Mouse (Mus musculus): ENCODE data around the gene Asap3. TPM values are rescaled to one million over a fixed set of nuclear protein-coding genes. Genes with fewer than 3 reads are reported as not detected.

The Asap3 gene
- polyA plus RNA-seq, 1 experiment from 2014 or later, result 1.5 TPM

- Histone ChIP-seq H3K36me3 (ENCODE audit: control insufficient read depth, insufficient read depth, low read length) (no peaks in the 10 kb centered on the region), H3K4me3 (ENCODE audit: control insufficient read depth in 1 of 2, insufficient read depth in 1 of 2, low read depth in 1 of 2, low read length in 2 of 2) (no peak overlapping the region), H3K27ac (replicated peaks in 1 of 2; ENCODE audit: control insufficient read depth in 1 of 2, insufficient read depth in 1 of 2, low read depth in 2 of 2, low read length in 2 of 2) (peak overlapping the region; percentile 33 to 59), H3K27me3 (ENCODE audit: control insufficient read depth, insufficient read depth, low read length) (no peaks in the 10 kb centered on the region), H3K4me2 (ENCODE audit: low read length) (peak overlapping the region; percentile 21), H3K9ac (ENCODE audit: low read length) (peak overlapping the region; percentile 8; the same call in 1 of the 2 replicates), H3K4me1 (ENCODE audit: control insufficient read depth in 2 of 2, insufficient read depth in 2 of 2, low read length in 2 of 2) (peaks cover 37 to 55% of the 10 kb centered on the region in 2 experiments), H3K9me3 (ENCODE audit: control insufficient read depth, low read length) (no peaks in the 10 kb centered on the region)
- no peak for ATAC-seq (ENCODE audit: insufficient number of reproducible peaks, insufficient read depth, low FRiP score, low read depth)
- 53% methylated on average over 11 of the region's 11 CpGs for WGBS
Measured at GRCm38 (mm10) chr4:136177612-136178474, 28.3 kb upstream of the Asap3 start.

GRCm38 (mm10) chr4:136178475-136178921 lies 27.7 kb upstream of the Asap3 start:
- WGBS, result 74% methylated on average over 12 of the region's 12 CpGs
- Histone ChIP-seq H3K27me3 (ENCODE audit: control insufficient read depth, insufficient read depth, low read length) (no peaks in the 10 kb centered on the region), H3K27ac (replicated peaks in 1 of 2; ENCODE audit: control insufficient read depth in 1 of 2, insufficient read depth in 1 of 2, low read depth in 2 of 2, low read length in 2 of 2) (peak overlapping the region; percentile 33 to 59), H3K9me3 (ENCODE audit: control insufficient read depth, low read length) (no peaks in the 10 kb centered on the region), H3K4me3 (ENCODE audit: control insufficient read depth in 1 of 2, insufficient read depth in 1 of 2, low read depth in 1 of 2, low read length in 2 of 2) (no peak overlapping the region), H3K36me3 (ENCODE audit: control insufficient read depth, insufficient read depth, low read length) (no peaks in the 10 kb centered on the region), H3K9ac (ENCODE audit: low read length) (no peak overlapping the region; the same call in 1 of the 2 replicates), H3K4me1 (ENCODE audit: control insufficient read depth in 2 of 2, insufficient read depth in 2 of 2, low read length in 2 of 2) (peaks cover 33 to 51% of the 10 kb centered on the region in 2 experiments), H3K4me2 (ENCODE audit: low read length) (no peak overlapping the region)
- no peak for ATAC-seq (ENCODE audit: insufficient number of reproducible peaks, insufficient read depth, low FRiP score, low read depth)

GRCm38 (mm10) chr4:136179456-136179855 lies 26.7 kb upstream of the Asap3 start:
- Histone ChIP-seq H3K4me1 (ENCODE audit: control insufficient read depth in 2 of 2, insufficient read depth in 2 of 2, low read length in 2 of 2) (peaks cover 29 to 43% of the 10 kb centered on the region in 2 experiments), H3K4me3 (ENCODE audit: control insufficient read depth in 1 of 2, insufficient read depth in 1 of 2, low read depth in 1 of 2, low read length in 2 of 2) (no peak overlapping the region), H3K9ac (ENCODE audit: low read length) (peak overlapping the region; percentile 54; the same call in 1 of the 2 replicates), H3K27me3 (ENCODE audit: control insufficient read depth, insufficient read depth, low read length) (no peaks in the 10 kb centered on the region), H3K4me2 (ENCODE audit: low read length) (peak overlapping the region; percentile 66), H3K27ac (replicated peaks in 1 of 2; ENCODE audit: control insufficient read depth in 1 of 2, insufficient read depth in 1 of 2, low read depth in 2 of 2, low read length in 2 of 2) (peak overlapping the region in 1 of 2 experiments; percentile 72; a peak in 3 of 4 replicates), H3K9me3 (ENCODE audit: control insufficient read depth, low read length) (no peaks in the 10 kb centered on the region), H3K36me3 (ENCODE audit: control insufficient read depth, insufficient read depth, low read length) (0 out of 2 replicates have a peak, but pooled peaks cover 2% of the 10 kb centered on the region)
- ATAC-seq (ENCODE audit: insufficient number of reproducible peaks, insufficient read depth, low FRiP score, low read depth), result no peak
- 89% methylated on average over 7 of the region's 7 CpGs for WGBS

GRCm38 (mm10) chr4:136179998-136180397 lies 26.2 kb upstream of the Asap3 start:
- H3K4me3 ChIP-seq (ENCODE audit: control insufficient read depth in 1 of 2, insufficient read depth in 1 of 2, low read depth in 1 of 2, low read length in 2 of 2), result peak overlapping the region; percentile 26 to 30; a peak in 3 of 4 replicates
- H3K4me1 ChIP-seq (ENCODE audit: control insufficient read depth in 2 of 2, insufficient read depth in 2 of 2, low read length in 2 of 2), result peaks cover 27 to 39% of the 10 kb centered on the region in 2 experiments
- no peaks in the 10 kb centered on the region for H3K27me3 ChIP-seq (ENCODE audit: control insufficient read depth, insufficient read depth, low read length)
- H3K4me2 ChIP-seq (ENCODE audit: low read length), result peak overlapping the region; percentile 66
- peak overlapping the region; percentile 54; the same call in 1 of the 2 replicates for H3K9ac ChIP-seq (ENCODE audit: low read length)
- no peaks in the 10 kb centered on the region for H3K9me3 ChIP-seq (ENCODE audit: control insufficient read depth, low read length)
- 2% methylated on average over 15 of the region's 15 CpGs for WGBS
- peak; percentile 22; the same call in 1 of the 2 replicates for ATAC-seq (ENCODE audit: insufficient number of reproducible peaks, insufficient read depth, low FRiP score, low read depth)
- peak overlapping the region; percentile 72 to 73 for H3K27ac ChIP-seq (replicated peaks in 1 of 2; ENCODE audit: control insufficient read depth in 1 of 2, insufficient read depth in 1 of 2, low read depth in 2 of 2, low read length in 2 of 2)
- 0 out of 2 replicates have a peak, but pooled peaks cover 2% of the 10 kb centered on the region for H3K36me3 ChIP-seq (ENCODE audit: control insufficient read depth, insufficient read depth, low read length)

- H3K4me1 ChIP-seq (ENCODE audit: control insufficient read depth in 2 of 2, insufficient read depth in 2 of 2, low read length in 2 of 2), result peaks cover 28 to 40% of the 10 kb centered on the region in 2 experiments
- 0 out of 2 replicates have a peak, but pooled peaks cover 2% of the 10 kb centered on the region for H3K36me3 ChIP-seq (ENCODE audit: control insufficient read depth, insufficient read depth, low read length)
- no peaks in the 10 kb centered on the region for H3K27me3 ChIP-seq (ENCODE audit: control insufficient read depth, insufficient read depth, low read length)
- peak overlapping the region; percentile 26 to 30; a peak in 3 of 4 replicates for H3K4me3 ChIP-seq (ENCODE audit: control insufficient read depth in 1 of 2, insufficient read depth in 1 of 2, low read depth in 1 of 2, low read length in 2 of 2)
- peak overlapping the region; percentile 66 for H3K4me2 ChIP-seq (ENCODE audit: low read length)
- H3K9me3 ChIP-seq (ENCODE audit: control insufficient read depth, low read length), result no peaks in the 10 kb centered on the region
- peak overlapping the region; percentile 72 to 73 for H3K27ac ChIP-seq (replicated peaks in 1 of 2; ENCODE audit: control insufficient read depth in 1 of 2, insufficient read depth in 1 of 2, low read depth in 2 of 2, low read length in 2 of 2)
- peak; percentile 83 for ATAC-seq (ENCODE audit: insufficient number of reproducible peaks, insufficient read depth, low FRiP score, low read depth)
- peak overlapping the region; percentile 54; the same call in 1 of the 2 replicates for H3K9ac ChIP-seq (ENCODE audit: low read length)
- WGBS, result 14% methylated on average over 23 of the region's 23 CpGs
Measured at GRCm38 (mm10) chr4:136180408-136181330, 25.5 kb upstream of the Asap3 start.

- H3K27ac ChIP-seq (replicated peaks in 1 of 2; ENCODE audit: control insufficient read depth in 1 of 2, insufficient read depth in 1 of 2, low read depth in 2 of 2, low read length in 2 of 2), result no peak overlapping the region
- WGBS, result 16% methylated on average over 12 of the region's 12 CpGs
- H3K4me1 ChIP-seq (ENCODE audit: control insufficient read depth in 2 of 2, insufficient read depth in 2 of 2, low read length in 2 of 2), result peaks cover 30 to 36% of the 10 kb centered on the region in 2 experiments
- peak overlapping the region; percentile 16; the same call in 1 of the 2 replicates for H3K9ac ChIP-seq (ENCODE audit: low read length)
- 0 out of 2 replicates have a peak, but pooled peaks cover 2% of the 10 kb centered on the region for H3K36me3 ChIP-seq (ENCODE audit: control insufficient read depth, insufficient read depth, low read length)
- no peaks in the 10 kb centered on the region for H3K9me3 ChIP-seq (ENCODE audit: control insufficient read depth, low read length)
- no peak overlapping the region for H3K4me3 ChIP-seq (ENCODE audit: control insufficient read depth in 1 of 2, insufficient read depth in 1 of 2, low read depth in 1 of 2, low read length in 2 of 2)
- ATAC-seq (ENCODE audit: insufficient number of reproducible peaks, insufficient read depth, low FRiP score, low read depth), result no peak
- no peaks in the 10 kb centered on the region for H3K27me3 ChIP-seq (ENCODE audit: control insufficient read depth, insufficient read depth, low read length)
- peak overlapping the region; percentile 66 for H3K4me2 ChIP-seq (ENCODE audit: low read length)
Measured at GRCm38 (mm10) chr4:136181367-136181766, 24.8 kb upstream of the Asap3 start.

GRCm38 (mm10) chr4:136185375-136185774 lies 20.8 kb upstream of the Asap3 start:
- Histone ChIP-seq H3K4me2 (ENCODE audit: low read length) (no peak overlapping the region), H3K9ac (ENCODE audit: low read length) (no peak overlapping the region), H3K27ac (replicated peaks in 1 of 2; ENCODE audit: control insufficient read depth in 1 of 2, insufficient read depth in 1 of 2, low read depth in 2 of 2, low read length in 2 of 2) (peak overlapping the region; percentile 46 to 59; a peak in 3 of 4 replicates), H3K36me3 (ENCODE audit: control insufficient read depth, insufficient read depth, low read length) (peaks cover 20% of the 10 kb centered on the region), H3K4me3 (ENCODE audit: control insufficient read depth in 1 of 2, insufficient read depth in 1 of 2, low read depth in 1 of 2, low read length in 2 of 2) (no peak overlapping the region), H3K9me3 (ENCODE audit: control insufficient read depth, low read length) (no peaks in the 10 kb centered on the region), H3K4me1 (ENCODE audit: control insufficient read depth in 2 of 2, insufficient read depth in 2 of 2, low read length in 2 of 2) (peaks cover 13 to 16% of the 10 kb centered on the region in 2 experiments; a peak in 3 of 4 replicates), H3K27me3 (ENCODE audit: control insufficient read depth, insufficient read depth, low read length) (no peaks in the 10 kb centered on the region)
- ATAC-seq (ENCODE audit: insufficient number of reproducible peaks, insufficient read depth, low FRiP score, low read depth), result no peak
- WGBS, result 46% methylated on average over 9 of the region's 9 CpGs

Measured in heart, embryonic 14.5 days (tissue).